In the genomic region with DNA sequence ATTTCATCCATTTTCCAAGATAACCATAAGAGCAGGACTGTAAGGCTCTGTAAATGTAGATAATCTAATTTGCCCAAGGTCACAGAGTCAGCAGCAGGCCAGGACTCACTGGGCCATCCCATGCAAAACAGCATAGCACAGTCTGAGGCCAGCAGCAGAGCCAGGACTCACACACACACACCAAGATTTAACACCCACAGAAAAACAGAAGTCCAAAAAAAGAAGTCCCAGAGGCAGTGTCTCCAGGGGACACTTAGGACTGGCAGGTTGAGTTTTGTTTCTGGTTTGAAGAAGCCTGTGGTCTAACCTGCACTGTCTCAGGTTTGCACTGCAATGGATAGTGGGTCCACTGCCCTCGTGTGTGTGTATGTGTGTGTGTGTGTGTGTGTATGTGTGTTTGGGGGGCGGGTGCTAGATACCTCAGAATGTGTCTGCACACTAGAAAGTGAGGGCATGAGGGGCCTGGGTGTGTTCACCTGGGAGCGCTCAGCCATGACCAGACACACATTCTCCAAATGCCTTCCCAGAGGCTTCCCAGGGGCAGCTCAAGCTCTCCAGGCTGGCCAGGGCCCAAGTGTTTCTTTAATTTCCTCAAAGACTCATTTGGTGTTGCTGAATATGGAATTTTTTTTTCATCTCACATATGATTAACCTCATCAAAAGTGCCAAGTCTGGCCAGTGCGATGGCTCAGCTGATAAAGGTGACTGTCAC, we compare ENCODE assay signal across 30 mouse cellular contexts. TPM values are rescaled to one million over a fixed set of nuclear protein-coding genes. Genes with fewer than 3 reads are reported as not detected.
A peak's percentile ranks its signal among the peaks of the same experiment; 100 is the strongest.
DNase-seq lines count a peak whose midpoint lies in the region; ATAC-seq lines count a peak whose summit lies in the region.
"Had no signal": no experiment of that assay in that cellular context is flagged by ENCODE, and none has a peak within 500 bp of the region (broad histone marks: within the 10 kb centered on the region; RNA-seq: fewer than 3 reads in every experiment).

No protein-coding gene starts in this region.

- no peaks in the 10 kb centered on the region for H3K4me1 ChIP-seq in forebrain, embryonic 15.5 days
- H3K4me1 ChIP-seq: forebrain, embryonic 13.5 days; hindbrain, embryonic 12.5 days; midbrain, embryonic 15.5 days had no signal

- 81% methylated on average over 4 of the region's 4 CpGs for WGBS in forebrain, embryonic 15.5 days

- H3K27ac ChIP-seq in forebrain, embryonic 15.5 days (replicated peaks) = no peak overlapping the region
- H3K27ac ChIP-seq: forebrain, embryonic 13.5 days; heart, embryonic 15.5 days; hindbrain, embryonic 12.5 days; hindbrain, postnatal 0 days; intestine, embryonic 15.5 days; liver, embryonic 15.5 days; midbrain, embryonic 10.5 days; midbrain, embryonic 15.5 days; stomach, postnatal 0 days had no signal

- H3K9ac ChIP-seq in forebrain, embryonic 15.5 days (replicated peaks) = no peak overlapping the region
- H3K9ac ChIP-seq: forebrain, embryonic 13.5 days; heart, embryonic 15.5 days; hindbrain, embryonic 12.5 days; intestine, embryonic 15.5 days; liver, embryonic 15.5 days; lung, embryonic 14.5 days; midbrain, embryonic 15.5 days had no signal

- H3K27me3 ChIP-seq in forebrain, embryonic 15.5 days = no peaks in the 10 kb centered on the region
- H3K27me3 ChIP-seq: forebrain, embryonic 13.5 days; heart, embryonic 15.5 days; hindbrain, embryonic 12.5 days; intestine, embryonic 15.5 days; liver, embryonic 15.5 days; midbrain, embryonic 15.5 days had no signal

- no peak overlapping the region for H3K4me2 ChIP-seq in forebrain, embryonic 15.5 days (replicated peaks)
- H3K4me2 ChIP-seq: forebrain, embryonic 13.5 days; heart, embryonic 15.5 days; hindbrain, embryonic 12.5 days; intestine, embryonic 15.5 days; liver, embryonic 15.5 days; lung, embryonic 14.5 days; midbrain, embryonic 15.5 days had no signal

- H3K4me3 ChIP-seq in forebrain, embryonic 15.5 days = no peak overlapping the region
- H3K4me3 ChIP-seq: forebrain, embryonic 13.5 days; heart, embryonic 15.5 days; hindbrain, embryonic 12.5 days; intestine, embryonic 15.5 days; liver, embryonic 15.5 days; midbrain, embryonic 10.5 days; midbrain, embryonic 15.5 days had no signal

- H3K9me3 ChIP-seq in forebrain, embryonic 15.5 days = no peaks in the 10 kb centered on the region
- H3K9me3 ChIP-seq: forebrain, embryonic 13.5 days; G1E; heart, embryonic 15.5 days; hindbrain, embryonic 12.5 days; intestine, embryonic 15.5 days; liver, embryonic 15.5 days; midbrain, embryonic 10.5 days; midbrain, embryonic 15.5 days had no signal

- ATAC-seq in forebrain, embryonic 15.5 days (replicated peaks) = no peak
- ATAC-seq: forebrain, embryonic 13.5 days; hindbrain, postnatal 0 days; intestine, embryonic 15.5 days; midbrain, embryonic 15.5 days had no signal

- no peaks in the 10 kb centered on the region for H3K36me3 ChIP-seq in forebrain, embryonic 15.5 days
- H3K36me3 ChIP-seq: G1E; midbrain, embryonic 10.5 days; midbrain, embryonic 15.5 days had no signal

- peak; percentile 47 to 52 for DNase-seq in spleen, postnatal 36 days (ENCODE audit: low spot score in 2 of 2)
- no peak for DNase-seq in spleen, adult 12 weeks (ENCODE audit: low spot score)
- DNase-seq in kidney, adult 9 months = peak; percentile 34
- DNase-seq in kidney, postnatal 36 days = peak; percentile 33 to 64
- DNase-seq in thymus, postnatal 0 days (ENCODE audit: low spot score) = no peak
- no peak for DNase-seq in frontal cortex, postnatal 14 days (ENCODE audit: low spot score in 2 of 2)
- DNase-seq: adrenal gland, adult 8-10 months; cerebellum, adult 11 months; cerebellum, adult 9-10 months; cerebellum, postnatal 36 days; gastrocnemius, postnatal 10 days; heart, postnatal 36 days; layer of hippocampus, postnatal 36 days; liver; lung, embryonic 14.5 days; lung, postnatal 14 days; right cerebral cortex, postnatal 4 days; thymus, adult 18-20 months; thymus, postnatal 4 days had no signal

RNA-seq across cellular contexts. Expression of a gene that starts 27.1 kb away (rescaled TPM):
- 6.2 and 7.0 TPM in 2 replicates for polyA plus RNA-seq in thymus, postnatal 0 days (2015; fragmentation: Nextera tagmentation; extraction: Ambion mirVana)
- 8.1 and 8.7 TPM in 2 replicates for polyA plus RNA-seq in forebrain, embryonic 15.5 days (2015; fragmentation: Nextera tagmentation; extraction: Ambion mirVana)

Comparison
In these comparisons a context has a peak if more than half of its experiments do, and no peak if none do; other contexts are left out.
1. DNase-seq: peak in spleen, postnatal 36 days (2 of 2), kidney, adult 9 months (single experiment) and kidney, postnatal 36 days (2 of 2); none in spleen, adult 12 weeks (single experiment), thymus, postnatal 0 days (single experiment) and frontal cortex, postnatal 14 days (0 of 2).